Mouse (Mus musculus): ENCODE measurements around the gene Pklr. TPM values are rescaled to one million over a fixed set of nuclear protein-coding genes. Genes with fewer than 3 reads are reported as not detected.

Pklr gene
- polyA plus RNA-seq, 1 experiment: not detected

- Histone ChIP-seq H3K79me3 (ENCODE audit: low read depth) (no peaks in the 10 kb centered on the region), H3ac (ENCODE audit: control insufficient read depth, insufficient read length, low read depth) (no peak overlapping the region), H3K79me2 (ENCODE audit: control insufficient read depth, insufficient read depth) (no peaks in the 10 kb centered on the region), H3K36me3 (ENCODE audit: control insufficient read depth, insufficient read depth) (no peaks in the 10 kb centered on the region), H3K4me3 (ENCODE audit: insufficient read depth, poor library complexity, severe bottlenecking) (no peak overlapping the region), H3K27me3 (ENCODE audit: control insufficient read depth, insufficient read depth, insufficient read length) (peaks cover 84% of the 10 kb centered on the region)
- no peak for TF ChIP-seq USF1 (IDR thresholded peaks at IDR 0.05; ENCODE audit: low read depth)
Observed at GRCm38 (mm10) chr3:89144821-89145220, 8.9 kb downstream of the Pklr start.

GRCm38 (mm10) chr3:89145566-89145965 is 9.6 kb downstream of the Pklr start:
- no peak for TF ChIP-seq FOSL1 (IDR thresholded peaks at IDR 0.05; ENCODE audit: insufficient read depth, low read length, poor library complexity, severe bottlenecking)
- no peak for TF ChIP-seq MAX (IDR thresholded peaks at IDR 0.05)
- no peak for TF ChIP-seq USF1 (IDR thresholded peaks at IDR 0.05; ENCODE audit: low read depth)
- TF ChIP-seq MYOG (IDR thresholded peaks at IDR 0.05; ENCODE audit: control insufficient read depth, extremely low read depth, insufficient read length): no peak
- TF ChIP-seq CTCF (IDR thresholded peaks at IDR 0.05; ENCODE audit: control insufficient read depth, insufficient read depth, insufficient read length): no peak
- TF ChIP-seq MYOD1 (IDR thresholded peaks at IDR 0.05; ENCODE audit: control insufficient read depth, insufficient read length, low read depth): no peak
- no peak for TF ChIP-seq CEBPB (IDR thresholded peaks at IDR 0.05; ENCODE audit: low read depth)
- no peaks in the 10 kb centered on the region for H3K36me3 ChIP-seq (ENCODE audit: control insufficient read depth, insufficient read depth)
- H3ac ChIP-seq (ENCODE audit: control insufficient read depth, insufficient read length, low read depth): no peak overlapping the region
- H3K79me3 ChIP-seq (ENCODE audit: low read depth): no peaks in the 10 kb centered on the region
- no peak overlapping the region for H3K4me3 ChIP-seq (ENCODE audit: insufficient read depth, poor library complexity, severe bottlenecking)
- H3K27me3 ChIP-seq (ENCODE audit: control insufficient read depth, insufficient read depth, insufficient read length): peaks cover 85% of the 10 kb centered on the region
- no peaks in the 10 kb centered on the region for H3K79me2 ChIP-seq (ENCODE audit: control insufficient read depth, insufficient read depth)

- H3K79me2 ChIP-seq (ENCODE audit: control insufficient read depth, insufficient read depth): no peaks in the 10 kb centered on the region
- H3K4me3 ChIP-seq (ENCODE audit: insufficient read depth, poor library complexity, severe bottlenecking): no peak overlapping the region
- peaks cover 77% of the 10 kb centered on the region for H3K27me3 ChIP-seq (ENCODE audit: control insufficient read depth, insufficient read depth, insufficient read length)
Observed at GRCm38 (mm10) chr3:89147101-89147978, 11.4 kb downstream of the Pklr start.

DNA sequence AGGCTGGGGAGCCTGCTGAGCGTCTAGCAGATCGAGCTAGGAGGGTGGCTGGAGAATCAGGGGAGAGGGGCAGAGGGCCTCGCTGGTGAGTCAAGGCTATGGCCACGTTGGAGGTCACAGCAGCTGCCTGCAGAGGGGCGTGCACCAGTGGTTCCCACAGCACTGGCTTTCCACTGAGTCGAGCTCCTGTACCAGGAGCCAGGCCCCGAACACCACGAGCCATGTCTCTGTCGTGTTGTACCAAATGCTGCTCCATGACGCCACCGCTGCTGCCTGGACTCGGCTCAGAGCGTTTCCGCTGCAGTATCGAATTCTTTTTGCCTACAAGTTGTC is 12.0 kb downstream of the Pklr start:
- H3ac ChIP-seq (ENCODE audit: control insufficient read depth, insufficient read length, low read depth): no peak overlapping the region
- H3K36me3 ChIP-seq (ENCODE audit: control insufficient read depth, insufficient read depth): no peaks in the 10 kb centered on the region
- H3K27me3 ChIP-seq (ENCODE audit: control insufficient read depth, insufficient read depth, insufficient read length): peaks cover 77% of the 10 kb centered on the region
- H3K79me2 ChIP-seq (ENCODE audit: control insufficient read depth, insufficient read depth): no peaks in the 10 kb centered on the region
- H3K4me3 ChIP-seq (ENCODE audit: insufficient read depth, poor library complexity, severe bottlenecking): no peak overlapping the region
- TF ChIP-seq CTCF (IDR thresholded peaks at IDR 0.05; ENCODE audit: control insufficient read depth, insufficient read depth, insufficient read length) (no peak), MYOG (IDR thresholded peaks at IDR 0.05; ENCODE audit: control insufficient read depth, extremely low read depth, insufficient read length) (no peak), FOSL1 (IDR thresholded peaks at IDR 0.05; ENCODE audit: insufficient read depth, low read length, poor library complexity, severe bottlenecking) (no peak), MYOD1 (IDR thresholded peaks at IDR 0.05; ENCODE audit: control insufficient read depth, insufficient read length, low read depth) (no peak)
- H3K79me3 ChIP-seq (ENCODE audit: low read depth): no peaks in the 10 kb centered on the region

More at GRCm38 (mm10) chr3:89147101-89147978, 11.4 kb downstream of the Pklr start:
- H3K36me3 ChIP-seq (ENCODE audit: control insufficient read depth, insufficient read depth): no peaks in the 10 kb centered on the region
- no peak overlapping the region for H3ac ChIP-seq (ENCODE audit: control insufficient read depth, insufficient read length, low read depth)
- no peaks in the 10 kb centered on the region for H3K79me3 ChIP-seq (ENCODE audit: low read depth)
- TF ChIP-seq USF1 (IDR thresholded peaks at IDR 0.05; ENCODE audit: low read depth): no peak

DNA sequence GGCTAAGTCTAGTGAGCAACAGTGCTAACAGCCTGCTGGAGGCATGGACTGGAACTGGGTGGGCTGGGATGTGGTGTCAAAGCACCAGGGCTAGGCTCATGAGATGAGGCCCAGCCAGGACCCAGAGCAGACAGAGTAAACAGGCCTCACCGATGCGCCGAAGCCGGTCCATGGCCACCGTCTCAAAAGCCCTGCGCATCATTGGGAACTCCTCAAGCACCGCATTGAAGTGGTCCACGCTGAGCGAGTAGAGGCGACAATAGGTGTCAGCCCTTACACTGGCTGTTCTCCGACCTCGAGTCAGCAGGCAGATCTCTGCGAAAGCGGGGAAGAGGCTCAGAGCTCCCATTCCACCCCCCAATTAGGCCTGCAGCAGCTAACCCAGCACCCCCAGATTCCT is 12.6 kb downstream of the Pklr start:
- no peaks in the 10 kb centered on the region for H3K79me2 ChIP-seq (ENCODE audit: control insufficient read depth, insufficient read depth)
- H3K36me3 ChIP-seq (ENCODE audit: control insufficient read depth, insufficient read depth): no peaks in the 10 kb centered on the region
- H3K27me3 ChIP-seq (ENCODE audit: control insufficient read depth, insufficient read depth, insufficient read length): peaks cover 71% of the 10 kb centered on the region
- TF ChIP-seq CTCF (IDR thresholded peaks at IDR 0.05; ENCODE audit: control insufficient read depth, insufficient read depth, insufficient read length): no peak
- TF ChIP-seq MYOD1 (IDR thresholded peaks at IDR 0.05; ENCODE audit: control insufficient read depth, insufficient read length, low read depth): no peak
- TF ChIP-seq FOSL1 (IDR thresholded peaks at IDR 0.05; ENCODE audit: insufficient read depth, low read length, poor library complexity, severe bottlenecking): no peak
- TF ChIP-seq CEBPB (IDR thresholded peaks at IDR 0.05; ENCODE audit: low read depth): no peak
- no peak for TF ChIP-seq MAX (IDR thresholded peaks at IDR 0.05)
- TF ChIP-seq MYOG (IDR thresholded peaks at IDR 0.05; ENCODE audit: control insufficient read depth, extremely low read depth, insufficient read length): no peak
- TF ChIP-seq USF1 (IDR thresholded peaks at IDR 0.05; ENCODE audit: low read depth): no peak
- no peak overlapping the region for H3ac ChIP-seq (ENCODE audit: control insufficient read depth, insufficient read length, low read depth)
- no peak overlapping the region for H3K4me3 ChIP-seq (ENCODE audit: insufficient read depth, poor library complexity, severe bottlenecking)
- no peaks in the 10 kb centered on the region for H3K79me3 ChIP-seq (ENCODE audit: low read depth)

GRCm38 (mm10) chr3:89152084-89152835 is 16.3 kb downstream of the Pklr start:
- Histone ChIP-seq H3K4me3 (ENCODE audit: insufficient read depth, poor library complexity, severe bottlenecking) (no peak overlapping the region), H3K27me3 (ENCODE audit: control insufficient read depth, insufficient read depth, insufficient read length) (peaks cover 63% of the 10 kb centered on the region), H3ac (ENCODE audit: control insufficient read depth, insufficient read length, low read depth) (no peak overlapping the region), H3K79me2 (ENCODE audit: control insufficient read depth, insufficient read depth) (no peaks in the 10 kb centered on the region), H3K36me3 (ENCODE audit: control insufficient read depth, insufficient read depth) (no peaks in the 10 kb centered on the region), H3K79me3 (ENCODE audit: low read depth) (no peaks in the 10 kb centered on the region)
- TF ChIP-seq FOSL1 (IDR thresholded peaks at IDR 0.05; ENCODE audit: insufficient read depth, low read length, poor library complexity, severe bottlenecking): no peak
- TF ChIP-seq CTCF (IDR thresholded peaks at IDR 0.05; ENCODE audit: control insufficient read depth, insufficient read depth, insufficient read length): no peak
- no peak for TF ChIP-seq MYOD1 (IDR thresholded peaks at IDR 0.05; ENCODE audit: control insufficient read depth, insufficient read length, low read depth)
- no peak for TF ChIP-seq MYOG (IDR thresholded peaks at IDR 0.05; ENCODE audit: control insufficient read depth, extremely low read depth, insufficient read length)
